Mouse (Mus musculus) regulatory T cell (primary cell): Measurements from ENCODE around the gene Vmn1r188.
"Not testable (repeated sequence)": the region's sequence is repeated elsewhere in the genome, so short reads cannot be mapped to it uniquely, and the experiment has no call there.

Source experiments
- in situ Hi-C: fragments of 300-600 bp; cut with MboI, MseI; formaldehyde crosslinking; loops from one replicate; pipeline ENCODE4 v1.15.1; 2025; ENCODE audit warnings: high pct_unique_total_duplicates

The Vmn1r188 gene

GRCm38 (mm10) chr13:22049041-22049440, 35.2 kb upstream of the Vmn1r188 start:
- in situ Hi-C loops = no loop called here

- in situ Hi-C loops = loop anchor here (5.0 kb wide), 1 partner anchor 1472 kb away; no protein-coding TSS in a partner anchor
Observed at GRCm38 (mm10) chr13:22049737-22050440, 34.4 kb upstream of the Vmn1r188 start.

- in situ Hi-C loops = loop anchor here (5.0 kb wide), 1 partner anchor 1471 kb away; no protein-coding TSS in a partner anchor
Observed at GRCm38 (mm10) chr13:22050591-22051522, 33.4 kb upstream of the Vmn1r188 start.

- in situ Hi-C loops = loop anchor here (5.0 kb wide), 1 partner anchor 1471 kb away; no protein-coding TSS in a partner anchor
Observed at GRCm38 (mm10) chr13:22051523-22051859, 32.7 kb upstream of the Vmn1r188 start.

GRCm38 (mm10) chr13:22053754-22054153, 30.5 kb upstream of the Vmn1r188 start:
- in situ Hi-C loops = loop anchor here (5.0 kb wide), 1 partner anchor 1469 kb away; no protein-coding TSS in a partner anchor

GRCm38 (mm10) chr13:22061422-22061821, 22.8 kb upstream of the Vmn1r188 start:
- in situ Hi-C loops = loop anchor here (5.0 kb wide), 1 partner anchor 1331 kb away; no protein-coding TSS in a partner anchor

- in situ Hi-C loops = loop anchor here (5.0 kb wide), 1 partner anchor 1329 kb away; no protein-coding TSS in a partner anchor
Observed at GRCm38 (mm10) chr13:22063468-22063867, 20.8 kb upstream of the Vmn1r188 start.

GRCm38 (mm10) chr13:22105724-22106123, 21.5 kb downstream of the Vmn1r188 start, which contains the start of gene Vmn1r189:
TSS of gene Vmn1r189 (minus strand) at chr13:22105824.
- in situ Hi-C loops = loop anchor here (5.0 kb wide), 1 partner anchor 1107 kb away; the partner anchor contains the start of gene Vmn1r221

- in situ Hi-C loops = not testable (repeated sequence)
Observed at GRCm38 (mm10) chr13:22136495-22137293, 52.5 kb downstream of the Vmn1r188 start.
